ENCODE assay signal across 10 mouse cellular contexts in genomic region chr2:33717378-33717777, GRCm38 (mm10).
DNase-seq lines count a peak whose midpoint lies in the region; ATAC-seq lines count a peak whose summit lies in the region.
"Had no signal": no experiment of that assay in that cellular context is flagged by ENCODE, and none has a peak within 500 bp of the region (broad histone marks: within the 10 kb centered on the region; RNA-seq: fewer than 3 reads in every experiment).

No protein-coding gene starts in this region.

- DNase-seq in embryo, embryonic 11 days, result peak; percentile 35
- no peak for DNase-seq in embryo, embryonic 10 days (ENCODE audit: low spot score)
- no peak for DNase-seq in lung, postnatal 10 days
- peak; percentile 45 for DNase-seq in limb, embryonic 11.5 days (ENCODE audit: low spot score)
- DNase-seq in liver, result no peak
- no peak for DNase-seq in adrenal gland, postnatal 4 days (ENCODE audit: low spot score in 2 of 2)
- DNase-seq: lung, adult 2 months; spleen, adult 18-20 months had no signal

- H3K9me3 ChIP-seq in lung, embryonic 15.5 days, result no peaks in the 10 kb centered on the region
- H3K9me3 ChIP-seq in limb, embryonic 11.5 days (ENCODE audit: control insufficient read depth, low read length), result no peaks in the 10 kb centered on the region
- no peaks in the 10 kb centered on the region for H3K9me3 ChIP-seq in stomach, embryonic 16.5 days (replicated peaks; ENCODE audit: control insufficient read depth, low read length)

- H3K4me1 ChIP-seq in lung, embryonic 15.5 days, result peaks cover 28% of the 10 kb centered on the region
- peaks cover 71% of the 10 kb centered on the region for H3K4me1 ChIP-seq in limb, embryonic 11.5 days (ENCODE audit: control insufficient read depth, insufficient read depth, low read length)
- H3K4me1 ChIP-seq in stomach, embryonic 16.5 days (ENCODE audit: control insufficient read depth, insufficient read depth, low read length), result peaks cover 19% of the 10 kb centered on the region; the same call in 1 of the 2 replicates

- H3K9ac ChIP-seq in lung, embryonic 15.5 days, result no peak overlapping the region
- H3K9ac ChIP-seq in limb, embryonic 11.5 days (ENCODE audit: low read length), result peak overlapping the region; percentile 90
- no peak overlapping the region for H3K9ac ChIP-seq in stomach, embryonic 16.5 days (ENCODE audit: low read length)

- H3K27me3 ChIP-seq in lung, embryonic 15.5 days, result peaks cover 58% of the 10 kb centered on the region
- 0 out of 2 replicates have a peak, but pooled peaks cover 2% of the 10 kb centered on the region for H3K27me3 ChIP-seq in limb, embryonic 11.5 days (ENCODE audit: control insufficient read depth, insufficient read depth, low read length)
- peaks cover 13% of the 10 kb centered on the region for H3K27me3 ChIP-seq in stomach, embryonic 16.5 days (ENCODE audit: control insufficient read depth, insufficient read depth, low read length)

- no peaks in the 10 kb centered on the region for H3K36me3 ChIP-seq in lung, embryonic 15.5 days
- H3K36me3 ChIP-seq in limb, embryonic 11.5 days (ENCODE audit: control insufficient read depth, insufficient read depth, low read length), result no peaks in the 10 kb centered on the region
- H3K36me3 ChIP-seq in stomach, embryonic 16.5 days (ENCODE audit: control insufficient read depth, insufficient read depth, low read length), result no peaks in the 10 kb centered on the region

- no peak overlapping the region for H3K27ac ChIP-seq in lung, embryonic 15.5 days
- peak overlapping the region; percentile 97 for H3K27ac ChIP-seq in limb, embryonic 11.5 days (replicated peaks; ENCODE audit: low read depth, low read length)
- no peak overlapping the region for H3K27ac ChIP-seq in stomach, embryonic 16.5 days (ENCODE audit: low read length)

- peak overlapping the region; percentile 6; the same call in 1 of the 2 replicates for H3K4me3 ChIP-seq in lung, embryonic 15.5 days
- peak overlapping the region; percentile 43 for H3K4me3 ChIP-seq in limb, embryonic 11.5 days (ENCODE audit: low read depth, low read length)
- peak overlapping the region; percentile 17 for H3K4me3 ChIP-seq in stomach, embryonic 16.5 days (replicated peaks; ENCODE audit: low read length)

- H3K4me2 ChIP-seq in lung, embryonic 15.5 days, result peak overlapping the region; percentile 51
- peak overlapping the region; percentile 58 for H3K4me2 ChIP-seq in limb, embryonic 11.5 days (ENCODE audit: low read depth, severe bottlenecking)
- peak overlapping the region; percentile 39 for H3K4me2 ChIP-seq in stomach, embryonic 16.5 days (ENCODE audit: low read depth, low read length)

- WGBS in lung, embryonic 15.5 days, result 7% methylated on average over 11 of the region's 11 CpGs
- WGBS in limb, embryonic 11.5 days, result 7% methylated on average over 11 of the region's 11 CpGs
- WGBS in stomach, embryonic 16.5 days, result 24% methylated on average over 11 of the region's 11 CpGs

- ATAC-seq in lung, embryonic 15.5 days (ENCODE audit: borderline replicate concordance, extremely low read depth, low FRiP score, low TSS enrichment), result no peak
- ATAC-seq in limb, embryonic 11.5 days (ENCODE audit: insufficient number of reproducible peaks, low FRiP score, low TSS enrichment, low read depth), result no peak
- ATAC-seq in stomach, embryonic 16.5 days (ENCODE audit: insufficient read depth, low FRiP score), result no peak

Comparison
In these comparisons a context has a peak if more than half of its experiments do, and no peak if none do; other contexts are left out.
1. DNase-seq: peak in embryo, embryonic 11 days (single experiment) and limb, embryonic 11.5 days (single experiment); none in embryo, embryonic 10 days (single experiment), lung, postnatal 10 days (single experiment), liver (single experiment) and adrenal gland, postnatal 4 days (0 of 2).
2. Peak in every context shown above with its lines, with median percentiles within 50 percentile points of each other: H3K4me2 ChIP-seq and H3K4me3 ChIP-seq.